Mouse (Mus musculus): ENCODE results near the gene Rxrb. TPM values are rescaled to one million over a fixed set of nuclear protein-coding genes. Genes with fewer than 3 reads are reported as not detected.

The Rxrb gene
- polyA plus RNA-seq, 1 experiment: 50.2 TPM

DNA sequence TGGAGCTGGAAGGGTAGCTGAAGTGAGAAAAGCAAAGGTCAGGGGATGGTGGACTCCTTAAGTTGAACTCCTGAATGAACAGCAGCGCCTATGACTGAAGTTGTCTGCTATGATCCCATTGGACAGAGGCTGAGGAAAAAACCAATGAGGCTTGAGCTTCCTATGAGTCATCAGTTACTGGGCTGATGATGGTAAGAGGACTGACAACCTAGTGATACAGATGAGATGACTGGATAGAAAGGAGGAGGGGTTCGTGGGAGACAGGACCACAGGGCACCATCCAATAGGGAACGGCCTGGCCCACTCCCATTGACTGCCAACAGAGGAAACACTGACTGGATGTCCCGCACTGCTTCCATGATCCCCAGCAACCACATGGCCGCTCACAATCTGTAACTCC, 48.0 kb downstream of the Rxrb start:
- TF ChIP-seq POLR2A (IDR thresholded peaks at IDR 0.05; ENCODE audit: borderline replicate concordance, low read depth, low read length) (no peak), CTCF (IDR thresholded peaks at IDR 0.05; ENCODE audit: low read depth, low read length) (no peak)
- Histone ChIP-seq H3K4me1 (ENCODE audit: control insufficient read depth, insufficient read depth, low read length) (no peaks in the 10 kb centered on the region), H3K27ac (ENCODE audit: insufficient read depth, low read depth, low read length) (no peak overlapping the region), H3K4me3 (ENCODE audit: insufficient read depth, low read length) (no peak overlapping the region)

DNA sequence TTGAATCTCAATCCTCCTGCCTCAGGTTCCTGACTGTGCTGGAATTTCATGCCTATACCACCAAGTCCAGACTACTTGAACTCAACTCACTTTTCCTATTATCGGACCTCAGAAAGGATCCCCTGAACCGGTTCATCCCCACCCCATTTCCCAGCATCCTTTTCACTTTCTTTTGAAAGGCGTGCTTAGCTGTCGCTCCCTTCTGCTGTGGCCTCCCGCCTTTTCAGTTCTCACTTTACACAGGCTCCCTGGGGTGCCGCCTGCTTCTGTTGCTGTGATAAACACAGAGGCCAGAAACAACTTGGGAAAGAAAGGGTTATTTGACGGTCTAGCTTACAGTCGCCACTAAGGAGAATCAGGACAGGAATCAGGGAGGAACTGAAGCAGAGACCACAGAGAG, 51.5 kb downstream of the Rxrb start:
- TF ChIP-seq CTCF (IDR thresholded peaks at IDR 0.05; ENCODE audit: low read depth, low read length): no peak
- TF ChIP-seq POLR2A (IDR thresholded peaks at IDR 0.05; ENCODE audit: borderline replicate concordance, low read depth, low read length): no peak
- no peak overlapping the region for H3K27ac ChIP-seq (ENCODE audit: insufficient read depth, low read depth, low read length)
- H3K4me1 ChIP-seq (ENCODE audit: control insufficient read depth, insufficient read depth, low read length): peaks cover 2% of the 10 kb centered on the region
- H3K4me3 ChIP-seq (ENCODE audit: insufficient read depth, low read length): no peak overlapping the region

DNA sequence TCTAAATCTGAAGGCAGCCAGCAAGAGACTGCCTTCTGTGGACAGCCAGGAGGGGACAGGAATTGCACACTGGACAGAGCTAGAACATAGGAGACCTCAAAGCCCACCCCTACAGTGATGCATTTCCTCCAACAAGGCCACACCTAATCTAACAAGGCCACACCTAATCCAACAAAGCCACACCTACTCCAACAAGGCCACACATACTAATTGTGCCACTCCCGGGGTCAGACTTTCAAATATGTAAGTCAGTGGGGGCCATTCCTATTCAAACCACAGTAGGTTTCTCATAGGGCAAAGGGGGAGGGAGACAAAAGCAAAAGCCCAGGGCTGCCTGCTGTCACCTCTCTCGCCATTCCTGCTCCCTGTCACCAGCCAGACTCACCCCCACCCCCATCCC, 55.8 kb downstream of the Rxrb start:
- Histone ChIP-seq H3K4me3 (ENCODE audit: insufficient read depth, low read length) (no peak overlapping the region), H3K4me1 (ENCODE audit: control insufficient read depth, insufficient read depth, low read length) (peaks cover 12% of the 10 kb centered on the region), H3K27ac (ENCODE audit: insufficient read depth, low read depth, low read length) (no peak overlapping the region)
- TF ChIP-seq CTCF (IDR thresholded peaks at IDR 0.05; ENCODE audit: low read depth, low read length): no peak
- TF ChIP-seq POLR2A (IDR thresholded peaks at IDR 0.05; ENCODE audit: borderline replicate concordance, low read depth, low read length): no peak

Other genes with a start within 250 kb of the Rxrb start
- 8.4 and 11.0 TPM in 2 replicates for gene Angptl4, start 250.0 kb upstream of the Rxrb start, polyA plus RNA-seq (2012; ENCODE audit: insufficient read depth, insufficient read length, missing spikeins)
- gene Kank3, start 221.3 kb upstream of the Rxrb start, polyA plus RNA-seq (2012; ENCODE audit: insufficient read depth, insufficient read length, missing spikeins): 27.5 and 33.3 TPM in 2 replicates
- gene Rps28, start 207.2 kb upstream of the Rxrb start, polyA plus RNA-seq (2012; ENCODE audit: insufficient read depth, insufficient read length, missing spikeins): 1,369 and 1,530 TPM in 2 replicates
- 197 and 199 TPM in 2 replicates for gene Ndufa7, start 207.2 kb upstream of the Rxrb start, polyA plus RNA-seq (2012; ENCODE audit: insufficient read depth, insufficient read length, missing spikeins)
- gene Cd320, start 188.7 kb upstream of the Rxrb start, polyA plus RNA-seq (2012; ENCODE audit: insufficient read depth, insufficient read length, missing spikeins): 4.4 TPM in 2 replicates
- not detected in 2 replicates for gene Gm7029, start 158.0 kb upstream of the Rxrb start, polyA plus RNA-seq (2012; ENCODE audit: insufficient read depth, insufficient read length, missing spikeins)
- 35.5 and 36.3 TPM in 2 replicates for gene Kifc1, start 141.2 kb upstream of the Rxrb start, polyA plus RNA-seq (2012; ENCODE audit: insufficient read depth, insufficient read length, missing spikeins)
- 3.5 and 6.4 TPM in 2 replicates for gene Platr17, start 126.7 kb upstream of the Rxrb start, polyA plus RNA-seq (2012; ENCODE audit: insufficient read depth, insufficient read length, missing spikeins)
- gene Daxx, start 122.4 kb upstream of the Rxrb start, polyA plus RNA-seq (2012; ENCODE audit: insufficient read depth, insufficient read length, missing spikeins): 58.1 and 69.3 TPM in 2 replicates
- gene Tapbp, start 115.9 kb upstream of the Rxrb start, polyA plus RNA-seq (2012; ENCODE audit: insufficient read depth, insufficient read length, missing spikeins): 389 and 454 TPM in 2 replicates
- 21.8 and 24.0 TPM in 2 replicates for gene Zbtb22, start 115.9 kb upstream of the Rxrb start, polyA plus RNA-seq (2012; ENCODE audit: insufficient read depth, insufficient read length, missing spikeins)
- gene Rgl2, start 102.3 kb upstream of the Rxrb start, polyA plus RNA-seq (2012; ENCODE audit: insufficient read depth, insufficient read length, missing spikeins): 209 and 216 TPM in 2 replicates
- gene Pfdn6, start 91.5 kb upstream of the Rxrb start, polyA plus RNA-seq (2012; ENCODE audit: insufficient read depth, insufficient read length, missing spikeins): 54.1 and 54.9 TPM in 2 replicates
- gene Wdr46, start 91.2 kb upstream of the Rxrb start, polyA plus RNA-seq (2012; ENCODE audit: insufficient read depth, insufficient read length, missing spikeins): 10.1 and 10.2 TPM in 2 replicates
- 8.3 and 8.7 TPM in 2 replicates for gene B3galt4, start 80.3 kb upstream of the Rxrb start, polyA plus RNA-seq (2012; ENCODE audit: insufficient read depth, insufficient read length, missing spikeins)
- gene Vps52, start 76.0 kb upstream of the Rxrb start, polyA plus RNA-seq (2012; ENCODE audit: insufficient read depth, insufficient read length, missing spikeins): 41.3 and 49.7 TPM in 2 replicates
- gene Rps18, start 75.8 kb upstream of the Rxrb start, polyA plus RNA-seq (2012; ENCODE audit: insufficient read depth, insufficient read length, missing spikeins): 1,144 and 1,230 TPM in 2 replicates
- 2,635 and 2,812 TPM in 2 replicates for gene H2-K1, start 31.5 kb upstream of the Rxrb start, polyA plus RNA-seq (2012; ENCODE audit: insufficient read depth, insufficient read length, missing spikeins)
- gene Ring1, start 7.1 kb upstream of the Rxrb start, polyA plus RNA-seq (2012; ENCODE audit: insufficient read depth, insufficient read length, missing spikeins): 22.8 and 22.9 TPM in 2 replicates
- 64.2 and 78.0 TPM in 2 replicates for gene H2-Ke6, start 3.8 kb upstream of the Rxrb start, polyA plus RNA-seq (2012; ENCODE audit: insufficient read depth, insufficient read length, missing spikeins)
- gene Slc39a7, start 130 bp upstream of the Rxrb start, polyA plus RNA-seq (2012; ENCODE audit: insufficient read depth, insufficient read length, missing spikeins): 62.3 and 70.1 TPM in 2 replicates
- gene Col11a2, start 7.6 kb downstream of the Rxrb start, polyA plus RNA-seq (2012; ENCODE audit: insufficient read depth, insufficient read length, missing spikeins): 0.51 and 0.61 TPM in 2 replicates
- 0.88 TPM in 1 of 2 replicates, not detected in the other for gene H2-Oa, start 60.5 kb downstream of the Rxrb start, polyA plus RNA-seq (2012; ENCODE audit: insufficient read depth, insufficient read length, missing spikeins)
- 206 and 214 TPM in 2 replicates for gene H2-DMa, start 87.7 kb downstream of the Rxrb start, polyA plus RNA-seq (2012; ENCODE audit: insufficient read depth, insufficient read length, missing spikeins)
- 156 and 185 TPM in 2 replicates for gene Brd2, start 90.8 kb downstream of the Rxrb start, polyA plus RNA-seq (2012; ENCODE audit: insufficient read depth, insufficient read length, missing spikeins)
- gene H2-DMb2, start 111.5 kb downstream of the Rxrb start, polyA plus RNA-seq (2012; ENCODE audit: insufficient read depth, insufficient read length, missing spikeins): 3.0 and 4.9 TPM in 2 replicates
- gene H2-DMb1, start 121.3 kb downstream of the Rxrb start, polyA plus RNA-seq (2012; ENCODE audit: insufficient read depth, insufficient read length, missing spikeins): 232 and 258 TPM in 2 replicates
- 56.2 and 60.8 TPM in 2 replicates for gene Tap1, start 155.7 kb downstream of the Rxrb start, polyA plus RNA-seq (2012; ENCODE audit: insufficient read depth, insufficient read length, missing spikeins)
- 134 TPM in 2 replicates for gene Psmb9, start 156.0 kb downstream of the Rxrb start, polyA plus RNA-seq (2012; ENCODE audit: insufficient read depth, insufficient read length, missing spikeins)
- 201 and 204 TPM in 2 replicates for gene Psmb8, start 165.9 kb downstream of the Rxrb start, polyA plus RNA-seq (2012; ENCODE audit: insufficient read depth, insufficient read length, missing spikeins)
- gene Tap2, start 171.7 kb downstream of the Rxrb start, polyA plus RNA-seq (2012; ENCODE audit: insufficient read depth, insufficient read length, missing spikeins): 51.8 and 56.6 TPM in 2 replicates
- 1.9 and 2.0 TPM in 2 replicates for gene H2-Ob, start 207.1 kb downstream of the Rxrb start, polyA plus RNA-seq (2012; ENCODE audit: insufficient read depth, insufficient read length, missing spikeins)
- 1,609 and 1,701 TPM in 2 replicates for gene H2-Ab1, start 225.9 kb downstream of the Rxrb start, polyA plus RNA-seq (2012; ENCODE audit: insufficient read depth, insufficient read length, missing spikeins)

Measured in bone marrow macrophage, adult 2 months (primary cell).